Mouse (Mus musculus) kidney, adult 2 months (tissue): ENCODE data around the gene Ccpg1os. TPM values are rescaled to one million over a fixed set of nuclear protein-coding genes. Genes with fewer than 3 reads are reported as not detected.
A peak's percentile ranks its signal among the peaks of the same experiment; 100 is the strongest.

ENCODE experiments used
- DNase-seq: peaks from one replicate; pipeline ENCODE4 v3.0.0; 2021
- H3K27ac ChIP-seq: fragments of 200-500 bp; 2 replicates; pipeline ENCODE4 v1.5.1; 2012; ENCODE audit warnings: low read depth, low read length, control low read depth, inconsistent platforms; ENCODE audit not compliant: insufficient read depth
- H3K27me3 ChIP-seq: fragments of 200-500 bp; replicated peaks from 2 replicates; pipeline ENCODE4 v1.6.1; 2012; ENCODE audit warnings: mild to moderate bottlenecking, moderate library complexity, low read length, inconsistent platforms; ENCODE audit not compliant: control insufficient read depth, insufficient read depth
- H3K36me3 ChIP-seq: fragments of 200-500 bp; 2 replicates; pipeline ENCODE4 v1.6.1; 2012; ENCODE audit warnings: mild to moderate bottlenecking, moderate library complexity, low read length, inconsistent platforms; ENCODE audit not compliant: control insufficient read depth, insufficient read depth
- H3K4me1 ChIP-seq: fragments of 200-500 bp; 2 replicates; pipeline ENCODE4 v1.6.1; 2011; ENCODE audit warnings: low read length; ENCODE audit not compliant: control insufficient read depth, insufficient read depth
- H3K4me3 ChIP-seq: fragments of 200-500 bp; 2 replicates; pipeline ENCODE4 v1.5.1; 2011; ENCODE audit warnings: mild to moderate bottlenecking, low read depth, low read length, control low read depth; ENCODE audit not compliant: insufficient read depth
- CTCF ChIP-seq: fragments of 200-500 bp; conservative IDR thresholded peaks from 2 replicates; pipeline ENCODE4 v1.5.1; 2011; ENCODE audit warnings: low read depth, mild to moderate bottlenecking, control low read depth, low read length, moderate library complexity, mixed read lengths; ENCODE audit not compliant: insufficient read depth, insufficient read length
- POLR2A ChIP-seq: fragments of 200-500 bp; IDR thresholded peaks from one replicate; pipeline ENCODE4 v1.6.1; 2011; ENCODE audit warnings: low read depth, low read length, control low read depth
- WGBS: fragments of 180-500 bp; shearing (Covaris S2); methylation state at CpG from one replicate; pipeline ENCODE4 v1.1.7; 2018; 5-methylcytosine and 5-hydroxymethylcytosine counted together
- polyA plus RNA-seq: library from polyadenylated mRNA; depleted of rRNA; stranded (reverse); fragments of >200 nt; gene quantifications from 2 replicates; pipeline ENCODE4 v1.2.3, GENCODE M21; 2012

Gene Ccpg1os
- polyA plus RNA-seq, 1 experiment: 34.8 TPM

- H3K4me3 ChIP-seq: no peak overlapping the region
Measured at GRCm38 (mm10) chr9:72968349-72969061, 16.7 kb downstream of the Ccpg1os start.

GRCm38 (mm10) chr9:72961959-72962358 lies 23.2 kb downstream of the Ccpg1os start:
- H3K4me3 ChIP-seq: no peak overlapping the region
- H3K36me3 ChIP-seq: no peaks in the 10 kb centered on the region
- H3K4me1 ChIP-seq: peaks cover 5% of the 10 kb centered on the region; the same call in 1 of the 2 replicates
- H3K27me3 ChIP-seq: no peaks in the 10 kb centered on the region
- no peak for TF ChIP-seq POLR2A
- TF ChIP-seq CTCF: no peak
- no peak overlapping the region for H3K27ac ChIP-seq
- DNase-seq: no peak
- 71% methylated on average over 15 of the region's 15 CpGs for WGBS

More at GRCm38 (mm10) chr9:72968349-72969061, 16.7 kb downstream of the Ccpg1os start:
- no peaks in the 10 kb centered on the region for H3K27me3 ChIP-seq
- 29% methylated on average over 11 of the region's 11 CpGs for WGBS
- peaks cover 2% of the 10 kb centered on the region; the same call in 1 of the 2 replicates for H3K4me1 ChIP-seq
- peak; percentile 65 for DNase-seq
- no peak overlapping the region for H3K27ac ChIP-seq
- H3K36me3 ChIP-seq: no peaks in the 10 kb centered on the region
- TF ChIP-seq POLR2A (no peak), CTCF (peak; percentile 83)

GRCm38 (mm10) chr9:72961346-72961745 lies 23.8 kb downstream of the Ccpg1os start:
- DNase-seq: peak; percentile 62
- Histone ChIP-seq H3K27ac (no peak overlapping the region), H3K4me1 (peaks cover 5% of the 10 kb centered on the region; the same call in 1 of the 2 replicates), H3K36me3 (no peaks in the 10 kb centered on the region), H3K4me3 (no peak overlapping the region), H3K27me3 (no peaks in the 10 kb centered on the region)
- TF ChIP-seq POLR2A (no peak), CTCF (no peak)
- 52% methylated on average over 8 of the region's 8 CpGs for WGBS

GRCm38 (mm10) chr9:72958521-72959450 lies 26.4 kb downstream of the Ccpg1os start, which contains the start of the genes Dyx1c1 and Gm44503:
Gene Dyx1c1 (plus strand): TSS chr9:72958785.
Gene Gm44503 (plus strand): TSS chr9:72958852.
- Histone ChIP-seq H3K27me3 (no peaks in the 10 kb centered on the region), H3K4me1 (peaks cover 5% of the 10 kb centered on the region; the same call in 1 of the 2 replicates), H3K27ac (no peak within 1 kb of the TSS), H3K36me3 (no peaks in the 10 kb centered on the region), H3K4me3 (peak within 1 kb of the TSS; percentile 68)
- WGBS: 2% methylated on average over 43 of the region's 43 CpGs
- peak; percentile 83 for DNase-seq
- no peak for TF ChIP-seq POLR2A
- no peak for TF ChIP-seq CTCF

- 15% methylated on average over 1 of the region's 1 CpGs for WGBS
- Histone ChIP-seq H3K4me1 (peaks cover 5% of the 10 kb centered on the region; the same call in 1 of the 2 replicates), H3K4me3 (no peak overlapping the region), H3K27me3 (no peaks in the 10 kb centered on the region), H3K36me3 (no peaks in the 10 kb centered on the region), H3K27ac (no peak overlapping the region)
- TF ChIP-seq CTCF: peak; percentile 76
- TF ChIP-seq POLR2A: no peak
- peak; percentile 55 for DNase-seq
Measured at GRCm38 (mm10) chr9:72955546-72955945, 29.6 kb downstream of the Ccpg1os start.

- H3K4me1 ChIP-seq: peaks cover 5% of the 10 kb centered on the region; the same call in 1 of the 2 replicates
- peak; percentile 42 for TF ChIP-seq CTCF
- TF ChIP-seq POLR2A: no peak
- H3K27ac ChIP-seq: no peak overlapping the region
- H3K27me3 ChIP-seq: no peaks in the 10 kb centered on the region
- H3K36me3 ChIP-seq: no peaks in the 10 kb centered on the region
- WGBS: 55% methylated on average over 2 of the region's 2 CpGs
- no peak overlapping the region for H3K4me3 ChIP-seq
- no peak for DNase-seq
Measured at GRCm38 (mm10) chr9:72954746-72955145, 30.4 kb downstream of the Ccpg1os start.

- WGBS: 57% methylated on average over 7 of the region's 7 CpGs
- Histone ChIP-seq H3K4me3 (no peak overlapping the region), H3K36me3 (no peaks in the 10 kb centered on the region), H3K4me1 (no peaks in the 10 kb centered on the region), H3K27me3 (no peaks in the 10 kb centered on the region), H3K27ac (no peak overlapping the region)
- no peak for DNase-seq
- TF ChIP-seq POLR2A (no peak), CTCF (no peak)
Measured at GRCm38 (mm10) chr9:72949572-72949971, 35.6 kb downstream of the Ccpg1os start.
